ENCODE assay signal across 23 mouse cellular contexts in genomic region chr1:34766899-34767298, GRCm38 (mm10).
DNase-seq lines count a peak whose midpoint lies in the region; ATAC-seq and TF ChIP-seq lines count a peak whose summit lies in the region.
"Had no signal": no experiment of that assay in that cellular context is flagged by ENCODE, and none has a peak within 500 bp of the region (broad histone marks: within the 10 kb centered on the region; RNA-seq: fewer than 3 reads in every experiment).

No protein-coding gene starts in this region.

- no peak for TF ChIP-seq POLR2A in cerebellum, adult 2 months (IDR thresholded peaks at IDR 0.05; ENCODE audit: borderline replicate concordance, insufficient read depth, low read length)

- no peak for ATAC-seq in midbrain, embryonic 14.5 days (ENCODE audit: low FRiP score, low TSS enrichment)
- ATAC-seq: activated CD4-positive, CD25-positive, alpha-beta regulatory T cell, adult 4 months; CD4-positive, CD25-positive, alpha-beta regulatory T cell, adult 4 months had no signal

- no peak overlapping the region for H3K9ac ChIP-seq in midbrain, embryonic 14.5 days (replicated peaks; ENCODE audit: low read length)
- H3K9ac ChIP-seq: embryonic facial prominence, embryonic 15.5 days; limb, embryonic 12.5 days; liver, embryonic 14.5 days; lung, embryonic 15.5 days had no signal

- H3K4me1 ChIP-seq in cerebellum, adult 2 months (ENCODE audit: control insufficient read depth, insufficient read depth, low read length) = peaks cover 20% of the 10 kb centered on the region
- no peaks in the 10 kb centered on the region for H3K4me1 ChIP-seq in midbrain, embryonic 14.5 days (ENCODE audit: control insufficient read depth, insufficient read depth, low read length)
- H3K4me1 ChIP-seq: embryonic facial prominence, embryonic 15.5 days; forebrain, embryonic 10.5 days; limb, embryonic 12.5 days; lung, embryonic 15.5 days; midbrain, embryonic 10.5 days had no signal

- no peak overlapping the region for H3K4me3 ChIP-seq in layer of hippocampus, adult 2 months
- no peak overlapping the region for H3K4me3 ChIP-seq in cerebellum, adult 2 months (replicated peaks; ENCODE audit: insufficient read depth, low read depth, low read length)
- no peak overlapping the region for H3K4me3 ChIP-seq in midbrain, embryonic 14.5 days (replicated peaks; ENCODE audit: low read depth, low read length)
- H3K4me3 ChIP-seq: embryonic facial prominence, embryonic 15.5 days; forebrain, embryonic 10.5 days; limb, embryonic 12.5 days; lung, embryonic 15.5 days; midbrain, embryonic 10.5 days had no signal

- no peak overlapping the region for H3K27ac ChIP-seq in layer of hippocampus, adult 2 months
- H3K27ac ChIP-seq in cerebellum, adult 2 months (ENCODE audit: insufficient read depth, low read length) = peak overlapping the region; percentile 51
- no peak overlapping the region for H3K27ac ChIP-seq in midbrain, embryonic 14.5 days (replicated peaks; ENCODE audit: low read depth, low read length)
- H3K27ac ChIP-seq: embryonic facial prominence, embryonic 15.5 days; forebrain, embryonic 10.5 days; limb, embryonic 12.5 days; liver, embryonic 14.5 days; lung, embryonic 15.5 days; macrophage; midbrain, embryonic 10.5 days had no signal

- TF ChIP-seq CTCF in layer of hippocampus, adult 2 months (conservative IDR thresholded peaks at IDR 0.05) = peak; percentile 22
- no peak for TF ChIP-seq CTCF in cerebellum, adult 2 months (IDR thresholded peaks at IDR 0.05; ENCODE audit: borderline replicate concordance, insufficient read depth, low read depth, low read length)

- no peaks in the 10 kb centered on the region for H3K9me3 ChIP-seq in midbrain, embryonic 14.5 days (ENCODE audit: control insufficient read depth, low read length)
- H3K9me3 ChIP-seq: embryonic facial prominence, embryonic 15.5 days; forebrain, embryonic 10.5 days; limb, embryonic 12.5 days; lung, embryonic 15.5 days; midbrain, embryonic 10.5 days had no signal

- no peaks in the 10 kb centered on the region for H3K36me3 ChIP-seq in midbrain, embryonic 14.5 days (ENCODE audit: control insufficient read depth, insufficient read depth, low read length)
- H3K36me3 ChIP-seq: embryonic facial prominence, embryonic 15.5 days; forebrain, embryonic 10.5 days; limb, embryonic 12.5 days; lung, embryonic 15.5 days; midbrain, embryonic 10.5 days had no signal

- no peak overlapping the region for H3K4me2 ChIP-seq in midbrain, embryonic 14.5 days (ENCODE audit: low read length)
- H3K4me2 ChIP-seq: embryonic facial prominence, embryonic 15.5 days; limb, embryonic 12.5 days; lung, embryonic 15.5 days had no signal

- no peaks in the 10 kb centered on the region for H3K27me3 ChIP-seq in cerebellum, adult 2 months (ENCODE audit: control insufficient read depth, insufficient read depth, low read length)
- no peaks in the 10 kb centered on the region for H3K27me3 ChIP-seq in midbrain, embryonic 14.5 days (ENCODE audit: control insufficient read depth, insufficient read depth, low read length)
- H3K27me3 ChIP-seq: embryonic facial prominence, embryonic 15.5 days; limb, embryonic 12.5 days; lung, embryonic 15.5 days had no signal

- WGBS in cerebellum, adult 2 months = 4% methylated on average over 1 of the region's 1 CpGs
- 63% methylated on average over 1 of the region's 1 CpGs for WGBS in midbrain, embryonic 14.5 days

- peak; percentile 19 for DNase-seq in adrenal gland, postnatal 14 days
- no peak for DNase-seq in adrenal gland, adult 2 months
- DNase-seq in layer of hippocampus, adult 2 months (ENCODE audit: low spot score in 2 of 2) = no peak
- DNase-seq in layer of hippocampus, adult 18-20 months (ENCODE audit: low spot score in 2 of 2) = no peak
- peak; percentile 85 to 88 for DNase-seq in cerebellum, adult 2 months
- peak; percentile 77 for DNase-seq in cerebellum, postnatal 36 days
- no peak for DNase-seq in midbrain, embryonic 14.5 days
- DNase-seq in thymus, postnatal 14 days = no peak
- DNase-seq: gastrocnemius, postnatal 10 days; heart, adult 18-20 months; kidney, adult 9 months; kidney, postnatal 25 days; layer of hippocampus, adult 9-11 months; thymus, postnatal 25 days had no signal

Comparison
In these comparisons a context has a peak if more than half of its experiments do, and no peak if none do; other contexts are left out.
1. DNase-seq: peak in adrenal gland, postnatal 14 days (single experiment), cerebellum, adult 2 months (2 of 2) and cerebellum, postnatal 36 days (2 of 2); none in adrenal gland, adult 2 months (single experiment), layer of hippocampus, adult 2 months (0 of 2), layer of hippocampus, adult 18-20 months (0 of 2), midbrain, embryonic 14.5 days (single experiment) and thymus, postnatal 14 days (single experiment).